Mouse (Mus musculus) mouse trophoblast stem cell (cell line): ENCODE data around the gene Nbas.

ENCODE experiments used
- in situ Hi-C, 2 experiments: fragments of 300-500 bp; cut with MseI, MboI; formaldehyde crosslinking; loops; 2 replicates in 1 of 2; 3 replicates in 1 of 2; pipeline ENCODE4 v1.15.1; 2025

Gene Nbas

GRCm38 (mm10) chr12:13268826-13269449, at the start of gene Nbas:
Gene Nbas (plus strand): TSS chr12:13269133.
- in situ Hi-C loops: no loop called here

DNA sequence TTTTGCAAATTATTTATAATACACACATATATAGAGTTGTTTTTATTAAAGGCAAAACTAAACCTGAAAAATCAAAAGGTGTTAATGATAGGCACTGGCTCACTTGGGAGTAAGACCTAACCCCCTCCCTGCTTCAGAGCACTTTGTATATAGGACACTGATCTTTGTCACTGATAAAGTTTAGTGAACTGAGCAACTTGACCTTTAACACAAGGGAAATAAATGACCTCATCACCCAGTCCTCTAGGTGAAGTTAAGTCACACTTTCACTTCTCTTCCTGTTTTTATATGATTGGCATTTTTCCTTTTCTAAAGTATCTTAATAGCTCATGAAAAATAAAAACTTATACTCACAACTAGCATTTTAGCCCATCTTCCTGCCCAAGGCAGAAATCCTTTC, 26.5 kb upstream of the Nbas start:
- in situ Hi-C loops: no loop called here

DNA sequence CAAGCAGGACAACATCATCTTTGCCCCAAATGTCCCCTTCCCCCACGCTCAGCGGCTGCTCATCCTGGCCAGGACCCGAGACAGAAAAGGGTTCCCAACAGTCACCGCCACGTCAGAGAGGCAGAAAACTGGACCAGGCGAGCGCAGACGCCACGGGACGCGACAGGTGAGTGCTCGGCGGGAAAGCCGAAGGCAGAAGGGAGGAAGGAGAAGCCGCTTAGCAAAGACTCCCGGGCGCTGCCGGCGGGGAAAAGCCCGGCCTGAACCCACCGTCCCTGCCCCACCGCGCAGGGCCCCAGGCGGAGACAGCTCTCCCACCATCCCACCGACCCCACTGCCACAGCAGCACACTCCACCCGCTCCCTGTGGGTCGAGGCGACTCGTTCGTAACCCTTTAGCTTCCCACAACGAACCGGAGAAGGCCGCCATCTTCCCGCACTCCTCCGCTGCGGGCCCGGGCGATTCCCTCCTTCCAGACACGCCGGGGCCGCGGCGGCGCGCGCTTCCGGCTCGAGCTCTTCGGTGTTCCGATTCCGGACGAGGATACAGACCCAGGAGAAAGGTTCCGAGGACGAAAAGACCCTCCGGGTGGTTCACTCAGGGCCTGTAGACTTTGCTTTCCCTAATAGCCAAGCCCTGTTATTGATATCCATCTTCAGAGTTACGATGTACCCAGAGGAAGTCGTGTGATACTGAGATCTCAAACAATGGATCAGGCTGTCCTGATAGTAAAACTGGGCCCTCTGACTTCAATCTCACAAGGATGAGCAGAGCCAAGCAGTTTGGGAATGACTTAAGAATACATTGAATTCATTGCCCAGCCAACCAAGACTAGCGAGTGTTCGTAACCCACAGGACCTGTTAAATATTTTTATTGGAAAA, 20.0 kb upstream of the Nbas start, which contains the start of gene Ddx1:
Gene Ddx1, minus strand, starts transcription at position 523 of the 882 bp plus-strand sequence.
- in situ Hi-C loops: no loop called here

DNA sequence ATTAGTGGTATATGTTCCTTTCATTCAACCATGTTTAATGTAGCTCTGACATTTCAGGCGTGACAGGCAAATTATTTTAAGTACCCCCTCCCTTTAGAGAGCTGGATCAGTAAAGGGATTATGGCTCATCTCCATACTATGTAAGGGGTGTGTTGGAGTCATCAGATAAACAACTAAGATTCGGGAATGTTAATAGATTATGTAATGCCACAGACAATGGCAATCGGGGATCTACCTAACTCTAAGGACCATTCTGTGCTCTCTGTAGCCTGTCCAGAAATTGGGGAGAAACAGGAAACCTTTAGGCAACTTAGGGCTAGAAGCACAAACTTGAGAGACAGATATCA, 19.4 kb upstream of the Nbas start:
- in situ Hi-C loops: no loop called here

DNA sequence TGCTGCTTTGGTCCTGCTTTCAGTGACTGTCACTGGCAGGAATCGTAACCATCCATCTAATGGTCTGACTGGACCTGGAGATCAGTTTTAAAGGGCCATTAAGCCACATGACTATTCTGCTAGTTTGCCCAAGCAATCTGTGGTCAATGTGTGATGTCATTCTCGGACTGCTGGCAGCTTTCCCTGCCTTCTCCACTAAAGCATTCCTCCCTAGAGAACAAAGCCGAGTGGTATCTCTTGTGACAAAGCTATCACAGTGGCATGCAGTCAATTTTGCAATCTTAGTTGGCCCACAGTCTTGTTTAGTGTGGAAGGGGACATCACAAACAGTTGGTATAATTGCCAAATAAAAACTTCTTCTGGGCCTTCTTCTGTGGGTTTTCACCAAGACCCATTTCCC, 13.9 kb upstream of the Nbas start:
- in situ Hi-C loops: no loop called here

DNA sequence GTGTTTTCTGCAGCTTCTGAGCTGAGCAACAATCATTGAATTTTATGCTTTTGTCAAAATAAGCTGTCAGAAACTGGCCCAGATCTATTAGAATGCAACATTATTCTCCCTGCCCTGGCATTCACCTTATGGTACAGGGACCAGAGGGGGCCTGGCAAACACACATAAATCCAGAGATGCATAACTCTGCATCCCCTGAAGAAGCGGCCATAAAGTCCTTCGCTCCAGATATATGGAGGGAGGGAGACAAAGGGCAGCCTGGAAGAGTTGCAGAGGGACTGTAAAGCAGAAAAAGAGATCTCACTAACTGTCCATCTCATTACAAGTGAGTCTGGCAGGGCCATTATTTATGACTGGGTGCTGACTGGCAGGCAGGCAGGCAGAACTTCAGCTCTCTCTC, 13.2 kb upstream of the Nbas start:
- in situ Hi-C loops: no loop called here

GRCm38 (mm10) chr12:13268412-13268811, 521 bp upstream of the Nbas start:
- in situ Hi-C loops: no loop called here

GRCm38 (mm10) chr12:13269570-13270390, 847 bp downstream of the Nbas start:
- in situ Hi-C loops: no loop called here

DNA sequence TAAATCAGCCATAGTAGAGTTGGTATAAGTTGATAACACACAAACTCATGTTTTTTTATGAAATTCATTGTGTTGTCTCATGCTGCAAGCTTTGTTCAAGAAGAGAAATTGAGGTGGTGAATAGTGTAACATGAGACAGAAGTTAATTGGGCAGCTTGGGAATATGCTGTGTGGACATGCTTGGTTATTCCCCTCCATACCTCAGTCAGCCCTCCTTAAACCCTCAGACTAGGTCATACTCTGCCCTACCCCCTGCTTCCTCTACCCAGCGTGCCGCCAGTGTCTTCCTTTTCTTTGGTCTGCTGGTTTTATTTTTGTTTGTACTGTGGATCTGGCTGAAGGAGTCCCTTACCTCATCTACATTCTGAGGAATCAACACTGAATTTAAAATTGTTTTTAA, 22.5 kb downstream of the Nbas start:
- in situ Hi-C loops: no loop called here

GRCm38 (mm10) chr12:13293421-13293881, 24.5 kb downstream of the Nbas start:
- in situ Hi-C loops: no loop called here

DNA sequence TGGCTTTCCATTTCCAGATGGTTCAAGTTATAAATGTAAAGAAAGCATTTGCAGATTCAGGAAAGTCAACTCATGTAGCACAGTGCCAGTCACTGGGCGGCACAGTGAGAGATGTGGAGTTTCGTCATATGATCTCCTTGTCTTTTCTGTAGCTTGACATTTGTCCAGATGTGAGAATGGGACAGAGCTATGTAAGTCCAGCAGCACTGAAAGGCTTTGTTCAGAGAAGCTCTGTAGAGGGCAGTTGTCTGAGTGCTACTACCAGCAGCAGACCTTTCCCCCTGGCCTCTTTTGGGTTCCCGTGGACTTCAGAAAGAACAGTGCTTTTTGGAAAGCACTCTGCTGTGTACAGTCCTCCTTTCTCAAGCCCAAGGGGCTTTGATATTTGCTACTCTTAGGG, 34.1 kb downstream of the Nbas start:
- in situ Hi-C loops: no loop called here

GRCm38 (mm10) chr12:13313966-13314365, 45.0 kb downstream of the Nbas start:
- in situ Hi-C loops: no loop called here

DNA sequence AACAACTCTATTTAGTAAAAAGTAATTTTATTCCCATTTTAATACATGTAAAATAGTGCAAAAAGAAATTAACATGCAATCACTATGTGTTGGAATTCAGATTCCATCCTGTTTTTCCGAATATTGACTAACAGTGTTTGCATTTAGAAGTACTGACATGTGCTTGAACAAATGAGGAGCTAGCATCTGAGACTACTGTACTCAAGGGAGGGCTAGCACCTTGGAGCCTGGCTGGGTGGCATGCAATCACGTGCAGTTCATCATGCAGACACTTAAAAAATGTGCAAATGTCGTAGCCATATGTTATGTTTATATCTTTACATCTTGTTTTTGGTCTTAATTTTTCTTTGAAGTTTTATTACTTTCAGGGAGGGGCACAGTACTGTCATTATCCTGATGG, 45.5 kb downstream of the Nbas start:
- in situ Hi-C loops: no loop called here

DNA sequence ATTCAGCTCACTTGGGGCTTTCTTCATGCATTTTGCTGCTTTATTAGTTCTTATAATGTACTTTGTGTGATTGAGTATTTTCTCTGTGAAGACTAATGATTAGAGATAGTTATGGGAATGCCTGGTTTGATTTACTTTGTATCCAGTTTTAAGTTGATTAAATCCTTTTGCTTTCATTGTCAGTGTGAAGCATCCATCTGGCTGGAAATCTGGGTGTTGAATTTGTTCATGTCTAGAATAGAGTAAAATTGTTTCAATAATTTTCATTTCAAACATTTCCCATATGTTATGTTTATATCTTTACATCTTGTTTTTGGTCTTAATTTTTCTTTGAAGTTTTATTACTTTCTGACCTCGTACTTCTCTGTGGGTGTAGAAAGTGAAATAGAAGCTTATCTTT, 46.1 kb downstream of the Nbas start:
- in situ Hi-C loops: no loop called here

DNA sequence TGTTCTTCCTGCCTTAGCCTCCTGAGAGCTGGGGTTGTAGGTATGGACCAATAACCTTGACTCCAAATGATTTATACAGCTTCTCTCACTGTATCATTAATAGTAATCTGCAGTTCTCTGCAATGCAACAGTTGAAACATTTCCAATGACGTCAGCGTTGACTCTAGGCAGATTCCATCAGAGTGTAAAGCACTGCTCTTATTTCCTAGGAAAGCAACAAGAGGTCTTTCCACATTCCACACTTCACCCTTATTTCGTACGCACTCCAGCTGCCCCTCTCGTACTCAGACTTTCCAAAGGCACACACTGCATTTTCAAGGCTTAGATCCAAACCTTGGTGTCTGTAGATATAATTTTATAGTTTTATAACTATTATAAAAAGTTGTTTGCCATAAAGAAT, 73.6 kb downstream of the Nbas start:
- in situ Hi-C loops: no loop called here

- in situ Hi-C loops: no loop called here
These were observed 87.3 kb downstream of the Nbas start for GRCm38 (mm10) chr12:13356201-13356600.

GRCm38 (mm10) chr12:13356769-13357168, 87.8 kb downstream of the Nbas start:
- in situ Hi-C loops: no loop called here

- in situ Hi-C loops: no loop called here
These were observed 88.3 kb downstream of the Nbas start for GRCm38 (mm10) chr12:13357229-13357628.

DNA sequence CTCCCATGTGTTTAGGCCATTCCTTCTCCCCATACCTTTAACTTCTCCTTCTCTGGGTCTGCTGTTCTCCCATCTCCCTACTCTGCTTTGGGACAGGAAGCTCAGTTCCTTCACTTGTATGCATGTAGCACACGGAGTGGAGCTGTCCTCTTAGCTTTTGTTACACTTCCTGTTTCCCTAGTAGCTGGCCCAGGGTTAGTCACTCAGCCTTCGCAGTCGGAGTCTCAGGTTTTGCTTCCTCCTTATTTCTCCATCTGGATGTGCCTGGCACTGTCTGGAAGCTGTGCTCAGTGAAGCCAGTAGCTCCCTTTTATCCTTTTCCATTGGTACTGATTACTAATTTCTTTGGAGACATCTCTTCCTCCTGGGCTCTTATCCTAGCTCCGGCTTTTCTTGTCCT, 89.9 kb downstream of the Nbas start:
- in situ Hi-C loops: no loop called here

GRCm38 (mm10) chr12:13360183-13360811, 91.4 kb downstream of the Nbas start:
- in situ Hi-C loops: no loop called here

GRCm38 (mm10) chr12:13381580-13381979, 112.6 kb downstream of the Nbas start:
- in situ Hi-C loops: no loop called here

DNA sequence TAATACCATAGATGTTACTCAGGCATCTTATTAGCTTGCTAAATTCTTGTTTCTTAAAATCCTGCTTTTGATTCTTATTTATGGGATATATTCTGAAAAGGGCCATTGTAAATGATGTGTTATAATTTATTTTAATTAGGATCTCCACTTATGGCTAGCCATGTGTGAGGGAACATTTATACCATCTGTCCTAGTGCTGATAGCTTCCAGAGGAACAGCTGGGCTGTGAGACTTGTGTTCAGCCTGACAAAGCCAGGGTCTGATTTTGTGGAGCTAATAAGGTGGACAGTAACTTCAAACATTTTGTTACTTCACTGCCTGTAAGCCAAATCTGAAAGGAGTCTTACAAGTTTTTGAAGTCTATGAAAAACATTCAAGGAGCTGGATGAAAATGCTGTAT, 113.1 kb downstream of the Nbas start:
- in situ Hi-C loops: no loop called here
